Mouse (Mus musculus) G1E (cell line): Measurements from ENCODE around the gene Zbtb18. TPM values are rescaled to one million over a fixed set of nuclear protein-coding genes. Genes with fewer than 3 reads are reported as not detected.

Experiments used
- ATAC-seq: 2 replicates; pipeline ENCODE4 v1.8.0; 2016; ENCODE audit warnings: mild to moderate bottlenecking; ENCODE audit not compliant: insufficient number of reproducible peaks, poor library complexity, low FRiP score, severe bottlenecking; ENCODE audit errors: extremely low read depth
- DNase-seq: peaks from one replicate; pipeline ENCODE4 v3.0.0; 2012; ENCODE audit warnings: low spot score
- H3K27me3 ChIP-seq: 2 replicates; pipeline ENCODE4 v1.6.1; 2012; ENCODE audit warnings: mild to moderate bottlenecking, low read length, inconsistent platforms; ENCODE audit not compliant: insufficient read depth
- H3K36me3 ChIP-seq: replicated peaks from 2 replicates; pipeline ENCODE3; 2012; ENCODE audit warnings: mild to moderate bottlenecking, inconsistent platforms
- H3K4me1 ChIP-seq: 2 replicates; pipeline ENCODE4 v1.6.1; 2012; ENCODE audit warnings: low read depth, low read length, inconsistent platforms, mixed read lengths; ENCODE audit not compliant: insufficient read depth
- H3K4me3 ChIP-seq: 2 replicates; pipeline ENCODE4 v1.5.1; 2012; ENCODE audit warnings: low read depth, mild to moderate bottlenecking, inconsistent platforms, low read length, moderate library complexity, mixed read lengths
- H3K9me3 ChIP-seq: replicated peaks from 2 replicates; pipeline ENCODE4 v1.6.1; 2012; ENCODE audit warnings: inconsistent platforms
- CTCF ChIP-seq: IDR thresholded peaks from 2 replicates; pipeline ENCODE4 v1.5.1; 2012; ENCODE audit warnings: low read depth, low read length, inconsistent platforms, mixed read lengths
- GATA1 ChIP-seq: IDR thresholded peaks from 2 replicates; pipeline ENCODE4 v1.6.1; 2012; ENCODE audit warnings: borderline replicate concordance, low read length, inconsistent platforms, mixed read lengths
- GATA2 ChIP-seq: IDR thresholded peaks from 2 replicates; pipeline ENCODE4 v1.6.1; 2012; ENCODE audit warnings: low read depth, low read length, inconsistent platforms, borderline replicate concordance
- POLR2AphosphoS5 ChIP-seq: IDR thresholded peaks from 2 replicates; pipeline ENCODE4 v1.6.1; 2012; ENCODE audit warnings: low read depth, low read length, inconsistent platforms; ENCODE audit not compliant: insufficient replicate concordance
- TAL1 ChIP-seq: conservative IDR thresholded peaks from 2 replicates; pipeline ENCODE4 v1.6.1; 2012; ENCODE audit warnings: low read depth, low read length, inconsistent platforms, mixed read lengths
- polyA plus RNA-seq: library from polyadenylated mRNA; stranded (reverse); fragments of >175 nt; gene quantifications from 2 replicates; pipeline ENCODE4 v1.2.3, GENCODE M21; 2012
- total RNA-seq, 2 experiments: library from RNA; stranded (forward) in 1 of 2; stranded (reverse) in 1 of 2; fragments of 200-1000 nt in 1 of 2; fragments of >200 nt in 1 of 2; fragmentation: Nextera tagmentation in 1 of 2; gene quantifications; 2 replicates each; pipeline ENCODE4 v1.2.3; 2014 to 2017

Zbtb18 gene
- total and polyA plus RNA-seq, 3 experiments, result 13.0 to 40.3 (median 16.1) TPM

GRCm38 (mm10) chr1:177440411-177440810 lies 1.7 kb upstream of the Zbtb18 start:
- H3K36me3 ChIP-seq, result peaks cover 3% of the 10 kb centered on the region
- DNase-seq, result no peak
- H3K27me3 ChIP-seq, result no peaks in the 10 kb centered on the region; the same call in none of the 2 replicates
- TF ChIP-seq GATA2 (no peak), CTCF (no peak), POLR2AphosphoS5 (no peak), GATA1 (no peak), TAL1 (no peak)
- peaks cover 24% of the 10 kb centered on the region for H3K4me1 ChIP-seq
- no peak for ATAC-seq
- no peak overlapping the region for H3K4me3 ChIP-seq
- H3K9me3 ChIP-seq, result no peaks in the 10 kb centered on the region

- Histone ChIP-seq H3K4me3 (peak overlapping the region; percentile 86), H3K36me3 (peaks cover 3% of the 10 kb centered on the region), H3K27me3 (no peaks in the 10 kb centered on the region; the same call in 1 of the 2 replicates), H3K4me1 (peaks cover 28% of the 10 kb centered on the region), H3K9me3 (no peaks in the 10 kb centered on the region)
- no peak for TF ChIP-seq GATA2
- no peak for TF ChIP-seq CTCF
- no peak for TF ChIP-seq TAL1
- no peak for TF ChIP-seq GATA1
- no peak for TF ChIP-seq POLR2AphosphoS5
- ATAC-seq (no peak; the same call in 1 of the 2 replicates), DNase-seq (no peak)
Observed at GRCm38 (mm10) chr1:177440981-177441491, 1.1 kb upstream of the Zbtb18 start.

GRCm38 (mm10) chr1:177441492-177442195 lies 507 bp upstream of the Zbtb18 start:
- ATAC-seq, result peak; percentile 91
- DNase-seq, result peak; percentile 97
- Histone ChIP-seq H3K9me3 (no peaks in the 10 kb centered on the region), H3K27me3 (no peaks in the 10 kb centered on the region; the same call in 1 of the 2 replicates), H3K36me3 (peaks cover 3% of the 10 kb centered on the region), H3K4me1 (peaks cover 28% of the 10 kb centered on the region), H3K4me3 (peak overlapping the region; percentile 86)
- TF ChIP-seq POLR2AphosphoS5 (no peak), GATA2 (no peak), TAL1 (no peak), CTCF (no peak), GATA1 (no peak)

- DNase-seq (peak; percentile 58), ATAC-seq (no peak)
- Histone ChIP-seq H3K4me1 (peaks cover 28% of the 10 kb centered on the region), H3K27me3 (no peaks in the 10 kb centered on the region), H3K4me3 (peak overlapping the region; percentile 86), H3K36me3 (peaks cover 16% of the 10 kb centered on the region), H3K9me3 (no peaks in the 10 kb centered on the region)
- TF ChIP-seq GATA1, result no peak
- no peak for TF ChIP-seq GATA2
- TF ChIP-seq TAL1, result no peak
- no peak for TF ChIP-seq CTCF
- TF ChIP-seq POLR2AphosphoS5, result no peak
Observed at GRCm38 (mm10) chr1:177442821-177443723, 921 bp downstream of the Zbtb18 start.

GRCm38 (mm10) chr1:177443724-177444482 lies 1.8 kb downstream of the Zbtb18 start:
- ATAC-seq, result no peak
- peaks cover 23% of the 10 kb centered on the region for H3K36me3 ChIP-seq
- no peaks in the 10 kb centered on the region for H3K9me3 ChIP-seq
- H3K4me3 ChIP-seq, result peak overlapping the region; percentile 86; the same call in 1 of the 2 replicates
- no peak for DNase-seq
- peaks cover 28% of the 10 kb centered on the region for H3K4me1 ChIP-seq
- TF ChIP-seq GATA2 (no peak), CTCF (no peak), POLR2AphosphoS5 (no peak), GATA1 (no peak), TAL1 (no peak)
- H3K27me3 ChIP-seq, result no peaks in the 10 kb centered on the region
